Mouse (Mus musculus): Measurements from ENCODE around the gene Tbc1d8. TPM values are rescaled to one million over a fixed set of nuclear protein-coding genes. Genes with fewer than 3 reads are reported as not detected.

Gene Tbc1d8
- polyA plus RNA-seq, 1 experiment from 2014 or later, result 11.7 TPM

DNA sequence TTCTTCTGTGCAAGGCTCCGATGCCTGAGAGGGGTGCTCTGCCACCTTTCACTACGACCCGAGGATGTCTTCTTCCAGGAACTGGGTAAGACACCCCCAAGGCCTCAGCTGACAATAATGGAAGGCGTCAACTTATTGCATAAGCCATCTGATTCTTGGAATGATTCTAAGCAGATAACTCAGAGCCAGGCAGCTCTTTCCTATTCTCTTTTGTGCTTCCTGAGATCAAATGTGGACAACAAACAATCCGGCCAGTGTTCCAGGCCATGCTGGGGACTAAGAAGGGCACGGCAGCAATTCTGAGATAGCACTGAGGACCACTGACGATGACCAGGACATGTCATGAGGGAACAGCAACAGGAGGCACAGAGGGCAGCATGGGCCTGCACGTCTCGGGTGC lies 59.7 kb downstream of the Tbc1d8 start:
- WGBS, result 48% methylated on average over 9 of the region's 9 CpGs

GRCm38 (mm10) chr1:39417817-39418216 lies 60.7 kb downstream of the Tbc1d8 start:
- 15% methylated on average over 12 of the region's 12 CpGs for WGBS
- H3K4me3 ChIP-seq, result no peak overlapping the region
- H3K27ac ChIP-seq (replicated peaks), result peak overlapping the region; percentile 73
- peak overlapping the region; percentile 2; the same call in 1 of the 2 replicates for H3K9ac ChIP-seq
- no peak; the same call in 1 of the 2 replicates for ATAC-seq (ENCODE audit: extremely low read depth, insufficient number of reproducible peaks, low FRiP score, low TSS enrichment)
- no peaks in the 10 kb centered on the region for H3K27me3 ChIP-seq (replicated peaks)
- peak overlapping the region; percentile 12 for H3K4me2 ChIP-seq
- H3K9me3 ChIP-seq, result peaks cover 4% of the 10 kb centered on the region; the same call in 1 of the 2 replicates
- H3K36me3 ChIP-seq, result 0 out of 2 replicates have a peak, but pooled peaks cover 3% of the 10 kb centered on the region
- peaks cover 24% of the 10 kb centered on the region for H3K4me1 ChIP-seq

More for the DNA sequence above, 59.7 kb downstream of the Tbc1d8 start:
- Histone ChIP-seq H3K4me3 (no peak overlapping the region), H3K36me3 (0 out of 2 replicates have a peak, but pooled peaks cover 3% of the 10 kb centered on the region), H3K4me1 (peaks cover 24% of the 10 kb centered on the region), H3K9ac (no peak overlapping the region), H3K27me3 (replicated peaks) (no peaks in the 10 kb centered on the region), H3K27ac (replicated peaks) (peak overlapping the region; percentile 25), H3K4me2 (no peak overlapping the region), H3K9me3 (peaks cover 4% of the 10 kb centered on the region; the same call in 1 of the 2 replicates)
- no peak for ATAC-seq (ENCODE audit: extremely low read depth, insufficient number of reproducible peaks, low FRiP score, low TSS enrichment)

- H3K27ac ChIP-seq (replicated peaks), result peak overlapping the region; percentile 4; the same call in 1 of the 2 replicates
- no peak overlapping the region for H3K9ac ChIP-seq
- H3K4me1 ChIP-seq, result peaks cover 9% of the 10 kb centered on the region; the same call in 1 of the 2 replicates
- no peaks in the 10 kb centered on the region for H3K27me3 ChIP-seq (replicated peaks)
- H3K9me3 ChIP-seq, result peaks cover 4% of the 10 kb centered on the region; the same call in 1 of the 2 replicates
- no peak for ATAC-seq (ENCODE audit: extremely low read depth, insufficient number of reproducible peaks, low FRiP score, low TSS enrichment)
- H3K4me2 ChIP-seq, result no peak overlapping the region
- WGBS, result 81% methylated on average over 19 of the region's 19 CpGs
- no peak overlapping the region for H3K4me3 ChIP-seq
- H3K36me3 ChIP-seq, result 0 out of 2 replicates have a peak, but pooled peaks cover 4% of the 10 kb centered on the region
Observed at GRCm38 (mm10) chr1:39410085-39410821, 68.3 kb downstream of the Tbc1d8 start.

- Histone ChIP-seq H3K27me3 (replicated peaks) (no peaks in the 10 kb centered on the region), H3K9me3 (no peaks in the 10 kb centered on the region), H3K4me2 (no peak overlapping the region), H3K4me3 (no peak overlapping the region), H3K36me3 (peaks cover 8% of the 10 kb centered on the region; the same call in 1 of the 2 replicates), H3K27ac (replicated peaks) (no peak overlapping the region), H3K9ac (no peak overlapping the region), H3K4me1 (peaks cover 9% of the 10 kb centered on the region; the same call in 1 of the 2 replicates)
- ATAC-seq (ENCODE audit: extremely low read depth, insufficient number of reproducible peaks, low FRiP score, low TSS enrichment), result no peak
- WGBS, result 69% methylated on average over 7 of the region's 7 CpGs
Observed at GRCm38 (mm10) chr1:39408668-39409067, 69.9 kb downstream of the Tbc1d8 start.

- Histone ChIP-seq H3K27me3 (replicated peaks) (no peaks in the 10 kb centered on the region), H3K36me3 (peaks cover 11% of the 10 kb centered on the region; the same call in 1 of the 2 replicates), H3K4me2 (no peak overlapping the region), H3K4me3 (no peak overlapping the region), H3K27ac (replicated peaks) (no peak overlapping the region), H3K9ac (no peak overlapping the region), H3K4me1 (peaks cover 9% of the 10 kb centered on the region; the same call in 1 of the 2 replicates), H3K9me3 (no peaks in the 10 kb centered on the region)
- 83% methylated on average over 6 of the region's 6 CpGs for WGBS
- no peak for ATAC-seq (ENCODE audit: extremely low read depth, insufficient number of reproducible peaks, low FRiP score, low TSS enrichment)
Observed at GRCm38 (mm10) chr1:39408123-39408522, 70.4 kb downstream of the Tbc1d8 start.

GRCm38 (mm10) chr1:39407108-39407507 lies 71.4 kb downstream of the Tbc1d8 start:
- no peaks in the 10 kb centered on the region for H3K9me3 ChIP-seq
- ATAC-seq (ENCODE audit: extremely low read depth, insufficient number of reproducible peaks, low FRiP score, low TSS enrichment), result no peak
- peaks cover 20% of the 10 kb centered on the region for H3K36me3 ChIP-seq
- WGBS, result 55% methylated on average over 4 of the region's 4 CpGs
- no peaks in the 10 kb centered on the region for H3K27me3 ChIP-seq (replicated peaks)
- no peak overlapping the region for H3K4me2 ChIP-seq
- H3K27ac ChIP-seq (replicated peaks), result no peak overlapping the region
- no peak overlapping the region for H3K9ac ChIP-seq
- H3K4me3 ChIP-seq, result no peak overlapping the region
- H3K4me1 ChIP-seq, result peaks cover 9% of the 10 kb centered on the region; the same call in 1 of the 2 replicates

GRCm38 (mm10) chr1:39400173-39400572 lies 78.4 kb downstream of the Tbc1d8 start:
- H3K27me3 ChIP-seq (replicated peaks), result no peaks in the 10 kb centered on the region
- peaks cover 4% of the 10 kb centered on the region; the same call in 1 of the 2 replicates for H3K9me3 ChIP-seq
- peaks cover 6% of the 10 kb centered on the region; the same call in 1 of the 2 replicates for H3K4me1 ChIP-seq
- 86% methylated on average over 3 of the region's 3 CpGs for WGBS
- no peak overlapping the region for H3K4me3 ChIP-seq
- no peak overlapping the region for H3K27ac ChIP-seq (replicated peaks)
- no peak overlapping the region for H3K9ac ChIP-seq
- peaks cover 44% of the 10 kb centered on the region for H3K36me3 ChIP-seq
- no peak overlapping the region for H3K4me2 ChIP-seq
- no peak for ATAC-seq (ENCODE audit: extremely low read depth, insufficient number of reproducible peaks, low FRiP score, low TSS enrichment)

GRCm38 (mm10) chr1:39399228-39399627 lies 79.3 kb downstream of the Tbc1d8 start:
- Histone ChIP-seq H3K4me2 (no peak overlapping the region), H3K9me3 (peaks cover 4% of the 10 kb centered on the region; the same call in 1 of the 2 replicates), H3K27ac (replicated peaks) (no peak overlapping the region), H3K9ac (no peak overlapping the region), H3K4me1 (peaks cover 6% of the 10 kb centered on the region; the same call in 1 of the 2 replicates), H3K4me3 (no peak overlapping the region), H3K27me3 (replicated peaks) (no peaks in the 10 kb centered on the region), H3K36me3 (peaks cover 42% of the 10 kb centered on the region)
- ATAC-seq (ENCODE audit: extremely low read depth, insufficient number of reproducible peaks, low FRiP score, low TSS enrichment), result no peak
- WGBS, result 70% methylated on average over 4 of the region's 4 CpGs

DNA sequence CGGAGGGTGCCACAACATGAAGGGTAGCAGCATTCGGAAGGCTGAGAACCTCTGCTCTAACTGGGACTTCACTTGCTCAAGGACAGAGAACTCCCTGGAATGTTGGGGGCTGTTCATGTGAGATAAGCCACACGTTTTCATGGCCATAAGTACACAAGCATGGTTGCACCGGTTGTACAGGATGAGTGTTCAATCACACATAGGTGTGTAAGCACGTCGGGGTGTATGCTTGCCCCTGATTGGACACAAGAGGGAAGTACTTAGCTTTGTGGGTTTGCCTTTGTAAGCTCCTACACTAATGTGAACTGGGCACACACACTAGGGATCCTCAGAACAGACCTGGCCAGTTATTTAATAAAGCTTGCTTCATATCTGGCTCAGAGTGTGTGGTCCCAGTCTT lies 80.3 kb downstream of the Tbc1d8 start:
- no peak for ATAC-seq (ENCODE audit: extremely low read depth, insufficient number of reproducible peaks, low FRiP score, low TSS enrichment)
- peaks cover 6% of the 10 kb centered on the region; the same call in 1 of the 2 replicates for H3K4me1 ChIP-seq
- no peak overlapping the region for H3K4me2 ChIP-seq
- no peak overlapping the region for H3K9ac ChIP-seq
- no peak overlapping the region for H3K4me3 ChIP-seq
- no peak overlapping the region for H3K27ac ChIP-seq (replicated peaks)
- no peaks in the 10 kb centered on the region for H3K27me3 ChIP-seq (replicated peaks)
- peaks cover 40% of the 10 kb centered on the region for H3K36me3 ChIP-seq
- 75% methylated on average over 6 of the region's 6 CpGs for WGBS
- peaks cover 4% of the 10 kb centered on the region; the same call in 1 of the 2 replicates for H3K9me3 ChIP-seq

- H3K4me1 ChIP-seq, result peaks cover 6% of the 10 kb centered on the region; the same call in 1 of the 2 replicates
- H3K27me3 ChIP-seq (replicated peaks), result no peaks in the 10 kb centered on the region
- no peak overlapping the region for H3K9ac ChIP-seq
- H3K4me3 ChIP-seq, result no peak overlapping the region
- H3K36me3 ChIP-seq, result peaks cover 35% of the 10 kb centered on the region
- H3K4me2 ChIP-seq, result no peak overlapping the region
- H3K9me3 ChIP-seq, result peaks cover 4% of the 10 kb centered on the region; the same call in 1 of the 2 replicates
- H3K27ac ChIP-seq (replicated peaks), result no peak overlapping the region
- WGBS, result 50% methylated on average over 4 of the region's 4 CpGs
- 0 out of 2 replicates have a peak, but pooled peaks have one; percentile 23 for ATAC-seq (ENCODE audit: extremely low read depth, insufficient number of reproducible peaks, low FRiP score, low TSS enrichment)
Observed at GRCm38 (mm10) chr1:39396347-39396746, 82.2 kb downstream of the Tbc1d8 start.

DNA sequence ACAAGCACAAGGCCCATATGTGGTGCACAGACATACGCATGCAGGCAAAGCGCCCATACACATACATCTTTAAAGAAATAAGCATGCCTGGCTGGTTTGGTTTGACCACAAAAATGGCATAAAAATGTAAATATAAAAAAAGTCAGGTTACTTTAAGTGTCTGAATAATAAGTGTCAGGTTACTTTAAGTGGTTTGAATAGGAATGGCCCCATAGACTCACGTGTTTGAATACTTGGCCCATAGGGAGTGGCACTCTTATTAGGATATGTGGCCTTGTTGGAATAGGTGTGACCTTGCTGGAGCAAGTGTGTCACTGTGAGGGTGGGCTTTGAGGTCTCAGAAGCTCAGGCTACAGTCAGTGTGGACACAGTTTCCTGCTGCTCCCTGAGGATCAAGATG lies 83.9 kb downstream of the Tbc1d8 start:
- Histone ChIP-seq H3K4me3 (no peak overlapping the region), H3K27ac (replicated peaks) (no peak overlapping the region), H3K4me2 (no peak overlapping the region), H3K4me1 (peaks cover 6% of the 10 kb centered on the region; the same call in 1 of the 2 replicates), H3K27me3 (replicated peaks) (no peaks in the 10 kb centered on the region), H3K9me3 (peaks cover 4% of the 10 kb centered on the region; the same call in 1 of the 2 replicates), H3K36me3 (peaks cover 38% of the 10 kb centered on the region), H3K9ac (no peak overlapping the region)
- 80% methylated on average over 3 of the region's 3 CpGs for WGBS
- ATAC-seq (ENCODE audit: extremely low read depth, insufficient number of reproducible peaks, low FRiP score, low TSS enrichment), result no peak

Measured in heart, embryonic 13.5 days (tissue).